Mouse (Mus musculus): ENCODE data around the gene Top2a. TPM values are rescaled to one million over a fixed set of nuclear protein-coding genes. Genes with fewer than 3 reads are reported as not detected.

Gene Top2a
- total RNA-seq (2021): 100 to 1,000 TPM in 1 of 2 experiments, 10 to 100 TPM in 1; 97.3 to 114 TPM
- long read RNA-seq, experiment 1, full-length matches to known transcripts: 1 of 6 reads
- long read RNA-seq, experiment 1, partial matches to known transcripts: 1 of 6 reads
- long read RNA-seq, experiment 1, other reads (novel, unspliced or antisense): 4 of 6 reads
- long read RNA-seq, experiment 2, full-length matches to known transcripts: 6 of 55 reads
- long read RNA-seq, experiment 2, partial matches to known transcripts: 15 of 55 reads
- long read RNA-seq, experiment 2, other reads (novel, unspliced or antisense): 34 of 55 reads

- DNase-seq (ENCODE audit: low spot score in 2 of 2): peak; percentile 85 to 87
These were observed at the start of gene Top2a for GRCm38 (mm10) chr11:99023500-99024467. Gene Top2a (minus strand): TSS chr11:99024189.

- no peak for DNase-seq (ENCODE audit: low spot score in 2 of 2)
These were observed 49.8 kb upstream of the Top2a start for GRCm38 (mm10) chr11:99073781-99074180.

- DNase-seq (ENCODE audit: low spot score in 2 of 2): no peak
These were observed 47.9 kb upstream of the Top2a start for GRCm38 (mm10) chr11:99071866-99072265.

GRCm38 (mm10) chr11:99068455-99068854 lies 44.5 kb upstream of the Top2a start:
- DNase-seq (ENCODE audit: low spot score in 2 of 2): no peak

- DNase-seq (ENCODE audit: low spot score in 2 of 2): no peak
These were observed 43.6 kb upstream of the Top2a start for GRCm38 (mm10) chr11:99067591-99067990.

- peak; percentile 44 to 76 for DNase-seq (ENCODE audit: low spot score in 2 of 2)
These were observed 42.0 kb upstream of the Top2a start for GRCm38 (mm10) chr11:99065979-99066378.

GRCm38 (mm10) chr11:99065353-99065752 lies 41.4 kb upstream of the Top2a start:
- no peak for DNase-seq (ENCODE audit: low spot score in 2 of 2)

- DNase-seq (ENCODE audit: low spot score in 2 of 2): no peak
These were observed 39.6 kb upstream of the Top2a start for GRCm38 (mm10) chr11:99063406-99064131.

GRCm38 (mm10) chr11:99062661-99063060 lies 38.7 kb upstream of the Top2a start:
- DNase-seq (ENCODE audit: low spot score in 2 of 2): no peak

GRCm38 (mm10) chr11:99060435-99060834 lies 36.4 kb upstream of the Top2a start:
- DNase-seq (ENCODE audit: low spot score in 2 of 2): no peak

GRCm38 (mm10) chr11:99055571-99056452 lies 31.8 kb upstream of the Top2a start:
- no peak for DNase-seq (ENCODE audit: low spot score in 2 of 2)

GRCm38 (mm10) chr11:99055143-99055542 lies 31.2 kb upstream of the Top2a start:
- no peak for DNase-seq (ENCODE audit: low spot score in 2 of 2)

- DNase-seq (ENCODE audit: low spot score in 2 of 2): no peak
These were observed 23.7 kb upstream of the Top2a start for GRCm38 (mm10) chr11:99047643-99048042.

- DNase-seq (ENCODE audit: low spot score in 2 of 2): peak in 1 of 2 experiments; percentile 38
These were observed 23.1 kb upstream of the Top2a start for GRCm38 (mm10) chr11:99047120-99047519.

- DNase-seq (ENCODE audit: low spot score in 2 of 2): no peak
These were observed 21.3 kb upstream of the Top2a start for GRCm38 (mm10) chr11:99045159-99045889.

- no peak for DNase-seq (ENCODE audit: low spot score in 2 of 2)
These were observed 20.3 kb upstream of the Top2a start for GRCm38 (mm10) chr11:99044306-99044705.

GRCm38 (mm10) chr11:99043632-99044031 lies 19.6 kb upstream of the Top2a start:
- no peak for DNase-seq (ENCODE audit: low spot score in 2 of 2)

GRCm38 (mm10) chr11:99042834-99043431 lies 18.9 kb upstream of the Top2a start:
- no peak for DNase-seq (ENCODE audit: low spot score in 2 of 2)

All from adrenal gland, postnatal 4 days (tissue).